Mouse (Mus musculus) ovary, postnatal 10 days (tissue): ENCODE measurements around the gene Fcrla.

Experiments used
- DNase-seq: peaks from one replicate; pipeline ENCODE4 v3.0.0; 2022; ENCODE audit warnings: low spot score

Gene Fcrla

DNA sequence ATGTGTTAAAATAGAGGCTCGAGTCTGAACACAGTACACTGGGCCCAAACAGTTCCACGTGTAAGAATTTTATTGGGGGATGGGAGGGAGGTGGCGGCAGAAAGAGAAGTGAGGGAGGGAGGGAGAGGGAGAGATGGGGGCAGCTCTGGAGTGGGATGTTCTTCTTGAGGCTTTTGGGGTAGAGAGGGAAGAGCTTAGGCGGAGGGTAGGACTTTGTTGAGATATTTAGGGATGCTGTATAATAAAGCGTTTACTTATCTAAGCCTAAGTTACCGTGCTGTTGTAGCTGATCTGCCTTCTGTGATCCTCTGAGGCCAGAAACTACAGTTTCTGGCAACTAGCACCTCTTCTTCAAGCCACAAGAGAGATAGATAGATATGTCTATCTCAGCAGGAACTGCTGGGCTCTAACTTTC, 41.3 kb downstream of the Fcrla start:
- DNase-seq, result no peak

GRCm38 (mm10) chr1:170884978-170885561, 42.3 kb downstream of the Fcrla start, which contains the start of the genes Gm26620 and Dusp12:
Gm26620 (plus strand) TSS chr1:170885065.
Dusp12 (minus strand) TSS chr1:170885540.
- DNase-seq, result peak; percentile 61

DNA sequence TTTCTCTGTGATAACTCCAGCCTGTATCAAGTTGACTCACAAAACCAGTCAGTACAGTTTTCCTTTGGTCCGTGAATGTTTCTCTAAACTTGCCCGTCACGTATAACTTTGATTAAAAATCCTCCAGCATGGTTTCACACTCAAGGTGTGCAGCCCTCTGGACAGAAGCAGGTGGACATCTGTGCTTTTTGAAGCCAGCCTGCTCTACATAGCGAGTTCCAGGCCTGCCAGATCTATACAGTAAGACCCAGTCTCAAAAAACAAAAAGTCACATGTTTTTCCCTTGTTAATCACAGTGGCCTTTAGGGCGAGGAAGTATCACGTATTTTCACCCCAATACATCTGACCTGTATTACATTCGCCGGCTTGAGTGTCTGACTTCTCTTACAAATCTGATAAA, 43.0 kb downstream of the Fcrla start:
- DNase-seq, result no peak

DNA sequence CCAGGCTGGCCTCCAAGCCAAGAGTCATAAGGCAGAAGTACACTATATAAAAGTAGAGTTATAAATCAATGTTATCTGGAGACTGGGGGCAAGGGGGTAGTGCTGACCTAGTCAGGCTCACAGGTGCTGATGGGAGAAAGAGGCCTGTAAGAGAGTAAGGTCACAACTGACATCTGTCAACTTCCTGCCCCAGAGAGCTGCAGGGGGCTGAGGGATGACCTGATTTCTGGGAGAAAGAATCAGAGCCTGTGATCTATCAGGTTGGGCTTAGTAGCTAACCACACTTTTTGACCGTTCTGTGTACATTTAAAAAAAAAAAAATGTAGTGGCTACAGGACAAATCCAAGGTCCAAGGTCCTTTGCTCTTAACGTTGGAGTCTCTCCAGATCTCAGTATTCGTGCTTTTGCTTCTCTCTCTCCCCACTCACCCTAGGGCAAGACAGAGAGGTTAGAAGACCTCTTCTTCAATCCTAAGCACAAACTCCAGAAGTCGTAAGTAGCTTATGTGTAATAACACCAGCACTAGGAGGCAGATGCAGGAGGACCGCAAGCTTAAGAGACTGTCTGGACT, 44.4 kb downstream of the Fcrla start:
- DNase-seq, result no peak

DNA sequence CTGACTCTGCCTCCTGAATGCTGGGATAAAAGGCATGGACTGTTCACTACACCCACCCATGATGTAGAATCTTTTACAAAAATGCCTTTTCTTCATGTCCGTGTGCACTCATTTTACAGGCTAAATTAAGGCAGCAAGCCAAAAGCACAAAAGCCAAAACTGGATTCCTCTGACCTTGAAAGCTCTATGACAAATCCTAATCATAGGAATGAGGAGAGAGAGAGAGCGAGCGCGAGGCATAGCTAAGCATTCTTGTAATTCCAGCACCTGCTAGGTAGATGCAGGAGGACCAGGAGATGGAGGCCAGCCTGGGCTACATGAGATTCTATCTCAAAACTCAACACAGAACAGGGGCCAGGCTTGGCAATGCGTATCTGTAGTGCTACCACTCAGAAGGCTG, 50.5 kb downstream of the Fcrla start:
- DNase-seq, result no peak

- DNase-seq, result no peak
These were observed 51.7 kb downstream of the Fcrla start for GRCm38 (mm10) chr1:170875676-170876075.

- no peak for DNase-seq
These were observed 55.4 kb downstream of the Fcrla start for GRCm38 (mm10) chr1:170871961-170872360.

GRCm38 (mm10) chr1:170871402-170871801, 56.0 kb downstream of the Fcrla start:
- no peak for DNase-seq

DNA sequence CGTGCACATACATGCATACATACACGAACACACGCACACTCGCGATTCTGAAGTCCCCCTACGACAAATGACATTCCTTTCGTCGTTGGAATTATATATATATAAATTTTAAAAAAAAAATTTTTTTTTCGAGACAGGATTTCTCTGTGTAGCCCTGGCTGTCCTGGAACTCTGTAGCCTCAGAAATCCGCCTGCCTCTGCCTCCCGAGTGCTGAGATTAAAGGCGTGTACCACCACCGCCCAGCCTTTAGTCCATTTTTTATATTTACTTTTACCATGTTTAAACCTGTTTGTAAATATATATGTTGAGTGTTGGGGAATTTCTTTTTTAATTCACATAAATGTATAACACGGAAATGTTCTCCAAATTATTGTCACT, 58.5 kb downstream of the Fcrla start:
- DNase-seq, result no peak

GRCm38 (mm10) chr1:170868107-170868904, 59.1 kb downstream of the Fcrla start:
- peak; percentile 33 for DNase-seq

DNA sequence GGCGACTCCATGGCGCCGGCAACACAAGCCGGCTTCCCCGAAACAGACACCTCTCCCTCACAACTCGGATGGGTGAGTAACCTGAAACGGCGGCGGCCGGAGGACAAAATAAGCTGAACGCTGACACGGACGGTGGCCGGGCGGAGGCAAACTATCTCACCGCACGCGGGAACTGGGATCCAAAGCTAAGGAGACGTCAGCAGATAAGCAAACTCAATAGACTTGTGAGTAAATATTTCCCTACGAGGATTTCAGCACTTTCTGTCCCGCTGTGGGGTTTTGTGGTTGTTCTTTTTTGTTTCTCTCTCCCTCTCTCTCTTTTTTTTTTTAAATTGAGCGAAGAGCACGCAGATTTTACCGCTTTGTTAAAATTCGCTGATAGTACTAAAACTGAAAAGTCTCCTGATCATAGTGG, 59.7 kb downstream of the Fcrla start, which contains the start of gene Atf6:
Gene Atf6 (minus strand): TSS at position 81 of the 415 bp plus-strand sequence.
- DNase-seq, result peak; percentile 98
